Mouse (Mus musculus) midbrain, embryonic 13.5 days (tissue): ENCODE data around the gene Dbn1. TPM values are rescaled to one million over a fixed set of nuclear protein-coding genes. Genes with fewer than 3 reads are reported as not detected.

Experiments
- ATAC-seq: fragments of 200-750 bp; cut with Nextera tagmentation; 2 replicates; pipeline ENCODE4 v1.8.0; 2017; ENCODE audit warnings: mild to moderate bottlenecking, moderate TSS enrichment, moderate library complexity
- H3K27ac ChIP-seq: fragments of 300-500 bp; sonication (generic); 2 replicates; pipeline ENCODE4 v1.5.1; 2015; ENCODE audit warnings: inconsistent platforms, mild to moderate bottlenecking, moderate library complexity
- H3K27me3 ChIP-seq: fragments of 300-500 bp; sonication (generic); 2 replicates; pipeline ENCODE4 v1.6.1; 2015; ENCODE audit warnings: mild to moderate bottlenecking, inconsistent platforms
- H3K36me3 ChIP-seq: fragments of 300-500 bp; sonication (generic); 2 replicates; pipeline ENCODE4 v1.6.1; 2015; ENCODE audit warnings: mild to moderate bottlenecking, inconsistent platforms
- H3K4me1 ChIP-seq: fragments of 300-500 bp; sonication (generic); replicated peaks from 2 replicates; pipeline ENCODE4 v1.6.1; 2015; ENCODE audit warnings: inconsistent platforms
- H3K4me2 ChIP-seq: fragments of 300-500 bp; sonication (generic); replicated peaks from 2 replicates; pipeline ENCODE4 v1.6.1; 2015; ENCODE audit warnings: moderate library complexity, mild to moderate bottlenecking, inconsistent platforms
- H3K4me3 ChIP-seq: fragments of 300-500 bp; sonication (generic); replicated peaks from 2 replicates; pipeline ENCODE4 v1.5.1; 2015; ENCODE audit warnings: mild to moderate bottlenecking, inconsistent platforms
- H3K9ac ChIP-seq: fragments of 300-500 bp; sonication (generic); replicated peaks from 2 replicates; pipeline ENCODE4 v1.6.1; 2015; ENCODE audit warnings: mild to moderate bottlenecking, inconsistent platforms
- H3K9me3 ChIP-seq: fragments of 300-500 bp; sonication (generic); 2 replicates; pipeline ENCODE4 v1.6.1; 2016; ENCODE audit warnings: mild to moderate bottlenecking, inconsistent platforms
- WGBS: fragments of 180-500 bp; shearing (Covaris S2); methylation state at CpG from one replicate; pipeline ENCODE4 v1.1.7; 2015; 5-methylcytosine and 5-hydroxymethylcytosine counted together
- polyA plus RNA-seq: library from polyadenylated mRNA; unstranded; fragments of >200 nt; fragmentation: Nextera tagmentation; extraction: Ambion mirVana; gene quantifications from 2 replicates; pipeline ENCODE4 v1.2.1, GENCODE M21; 2015

Dbn1 gene
- polyA plus RNA-seq, 1 experiment from 2014 or later, result 674 TPM

GRCm38 (mm10) chr13:55507877-55508276 lies 20.0 kb upstream of the Dbn1 start:
- no peak for ATAC-seq
- Histone ChIP-seq H3K4me3 (no peak overlapping the region), H3K4me1 (peaks cover 29% of the 10 kb centered on the region), H3K36me3 (peaks cover 74% of the 10 kb centered on the region), H3K27ac (no peak overlapping the region), H3K27me3 (no peaks in the 10 kb centered on the region), H3K4me2 (no peak overlapping the region), H3K9me3 (no peaks in the 10 kb centered on the region), H3K9ac (no peak overlapping the region)
- 56% methylated on average over 11 of the region's 11 CpGs for WGBS

- peaks cover 84% of the 10 kb centered on the region for H3K36me3 ChIP-seq
- H3K9ac ChIP-seq, result no peak overlapping the region
- peaks cover 19% of the 10 kb centered on the region for H3K4me1 ChIP-seq
- 97% methylated on average over 10 of the region's 10 CpGs for WGBS
- no peak overlapping the region for H3K4me2 ChIP-seq
- no peaks in the 10 kb centered on the region for H3K9me3 ChIP-seq
- ATAC-seq, result no peak
- no peak overlapping the region for H3K4me3 ChIP-seq
- no peak overlapping the region for H3K27ac ChIP-seq
- H3K27me3 ChIP-seq, result no peaks in the 10 kb centered on the region
These were observed 18.8 kb upstream of the Dbn1 start for GRCm38 (mm10) chr13:55506697-55507096.

- peaks cover 10% of the 10 kb centered on the region for H3K4me1 ChIP-seq
- no peaks in the 10 kb centered on the region for H3K9me3 ChIP-seq
- 98% methylated on average over 9 of the region's 9 CpGs for WGBS
- H3K4me3 ChIP-seq, result no peak overlapping the region
- peaks cover 91% of the 10 kb centered on the region for H3K36me3 ChIP-seq
- no peak overlapping the region for H3K27ac ChIP-seq
- no peak for ATAC-seq
- no peak overlapping the region for H3K9ac ChIP-seq
- no peak overlapping the region for H3K4me2 ChIP-seq
- no peaks in the 10 kb centered on the region for H3K27me3 ChIP-seq
These were observed 17.9 kb upstream of the Dbn1 start for GRCm38 (mm10) chr13:55505810-55506209.

GRCm38 (mm10) chr13:55504390-55504789 lies 16.5 kb upstream of the Dbn1 start:
- Histone ChIP-seq H3K4me2 (no peak overlapping the region), H3K27me3 (no peaks in the 10 kb centered on the region), H3K9me3 (no peaks in the 10 kb centered on the region), H3K9ac (no peak overlapping the region), H3K4me1 (no peaks in the 10 kb centered on the region), H3K4me3 (no peak overlapping the region), H3K36me3 (peaks cover 89% of the 10 kb centered on the region), H3K27ac (no peak overlapping the region)
- ATAC-seq, result no peak
- WGBS, result 90% methylated on average over 5 of the region's 5 CpGs

GRCm38 (mm10) chr13:55502405-55502804 lies 14.5 kb upstream of the Dbn1 start:
- H3K36me3 ChIP-seq, result peaks cover 85% of the 10 kb centered on the region

GRCm38 (mm10) chr13:55500575-55500974 lies 12.7 kb upstream of the Dbn1 start:
- H3K36me3 ChIP-seq, result peaks cover 66% of the 10 kb centered on the region
- H3K9ac ChIP-seq, result no peak overlapping the region
- H3K27me3 ChIP-seq, result no peaks in the 10 kb centered on the region
- no peaks in the 10 kb centered on the region for H3K9me3 ChIP-seq
- 83% methylated on average over 10 of the region's 10 CpGs for WGBS
- no peak overlapping the region for H3K27ac ChIP-seq
- no peak overlapping the region for H3K4me3 ChIP-seq
- H3K4me2 ChIP-seq, result no peak overlapping the region
- ATAC-seq, result no peak
- H3K4me1 ChIP-seq, result peaks cover 15% of the 10 kb centered on the region

More at GRCm38 (mm10) chr13:55502405-55502804, 14.5 kb upstream of the Dbn1 start:
- H3K4me3 ChIP-seq, result no peak overlapping the region
- H3K4me1 ChIP-seq, result peaks cover 3% of the 10 kb centered on the region; the same call in 1 of the 2 replicates
- WGBS, result 92% methylated on average over 8 of the region's 8 CpGs
- no peak for ATAC-seq
- no peaks in the 10 kb centered on the region for H3K9me3 ChIP-seq
- no peak overlapping the region for H3K9ac ChIP-seq
- no peak overlapping the region for H3K4me2 ChIP-seq
- no peaks in the 10 kb centered on the region for H3K27me3 ChIP-seq
- no peak overlapping the region for H3K27ac ChIP-seq

- no peak overlapping the region for H3K4me3 ChIP-seq
- H3K27ac ChIP-seq, result no peak overlapping the region
- WGBS, result 49% methylated on average over 11 of the region's 11 CpGs
- H3K4me1 ChIP-seq, result peaks cover 31% of the 10 kb centered on the region
- H3K9ac ChIP-seq, result no peak overlapping the region
- no peak for ATAC-seq
- 0 out of 2 replicates have a peak, but pooled peaks cover 2% of the 10 kb centered on the region for H3K27me3 ChIP-seq
- no peaks in the 10 kb centered on the region for H3K9me3 ChIP-seq
- peaks cover 50% of the 10 kb centered on the region for H3K36me3 ChIP-seq
- no peak overlapping the region for H3K4me2 ChIP-seq
These were observed 11.0 kb upstream of the Dbn1 start for GRCm38 (mm10) chr13:55498906-55499305.

GRCm38 (mm10) chr13:55496661-55497060 lies 8.8 kb upstream of the Dbn1 start:
- Histone ChIP-seq H3K4me2 (no peak overlapping the region), H3K4me1 (peaks cover 31% of the 10 kb centered on the region), H3K36me3 (peaks cover 30% of the 10 kb centered on the region), H3K4me3 (no peak overlapping the region), H3K9me3 (no peaks in the 10 kb centered on the region), H3K27me3 (0 out of 2 replicates have a peak, but pooled peaks cover 2% of the 10 kb centered on the region), H3K9ac (no peak overlapping the region), H3K27ac (no peak overlapping the region)
- ATAC-seq, result no peak
- WGBS, result 90% methylated on average over 6 of the region's 6 CpGs

- H3K27me3 ChIP-seq, result 0 out of 2 replicates have a peak, but pooled peaks cover 2% of the 10 kb centered on the region
- H3K4me3 ChIP-seq, result no peak overlapping the region
- ATAC-seq, result peak; percentile 55; the same call in 1 of the 2 replicates
- H3K36me3 ChIP-seq, result peaks cover 22% of the 10 kb centered on the region
- WGBS, result 13% methylated on average over 4 of the region's 4 CpGs
- H3K4me2 ChIP-seq, result peak overlapping the region; percentile 5; the same call in 1 of the 2 replicates
- peak overlapping the region; percentile 51 for H3K27ac ChIP-seq
- peak overlapping the region; percentile 24; the same call in 1 of the 2 replicates for H3K9ac ChIP-seq
- H3K9me3 ChIP-seq, result no peaks in the 10 kb centered on the region
- H3K4me1 ChIP-seq, result peaks cover 31% of the 10 kb centered on the region
These were observed 7.8 kb upstream of the Dbn1 start for GRCm38 (mm10) chr13:55495702-55496101.

GRCm38 (mm10) chr13:55494883-55495621 lies 7.1 kb upstream of the Dbn1 start:
- Histone ChIP-seq H3K27ac (peak overlapping the region; percentile 48), H3K9ac (0 out of 2 replicates have a peak overlapping the region, but pooled peaks have one; percentile 37), H3K4me2 (peak overlapping the region; percentile 25)

GRCm38 (mm10) chr13:55494257-55494656 lies 6.3 kb upstream of the Dbn1 start:
- H3K4me2 ChIP-seq, result no peak overlapping the region
- H3K4me1 ChIP-seq, result peaks cover 31% of the 10 kb centered on the region
- WGBS, result 22% methylated on average over 2 of the region's 2 CpGs
- no peak overlapping the region for H3K4me3 ChIP-seq
- H3K27me3 ChIP-seq, result 0 out of 2 replicates have a peak, but pooled peaks cover 2% of the 10 kb centered on the region
- H3K9ac ChIP-seq, result 0 out of 2 replicates have a peak overlapping the region, but pooled peaks have one; percentile 37
- 0 out of 2 replicates have a peak, but pooled peaks have one; percentile 6 for ATAC-seq
- peaks cover 13% of the 10 kb centered on the region for H3K36me3 ChIP-seq
- H3K27ac ChIP-seq, result no peak overlapping the region
- no peaks in the 10 kb centered on the region for H3K9me3 ChIP-seq

More at GRCm38 (mm10) chr13:55494883-55495621, 7.1 kb upstream of the Dbn1 start:
- WGBS, result 15% methylated on average over 18 of the region's 18 CpGs
- ATAC-seq, result peak; percentile 55
- Histone ChIP-seq H3K9me3 (no peaks in the 10 kb centered on the region), H3K36me3 (peaks cover 15% of the 10 kb centered on the region), H3K4me3 (no peak overlapping the region), H3K27me3 (0 out of 2 replicates have a peak, but pooled peaks cover 2% of the 10 kb centered on the region), H3K4me1 (peaks cover 31% of the 10 kb centered on the region)

- WGBS, result under 1% methylated on average over 29 of the region's 29 CpGs
These were observed 864 bp downstream of the Dbn1 start for GRCm38 (mm10) chr13:55486916-55487577.

More at GRCm38 (mm10) chr13:55486916-55487577, 864 bp downstream of the Dbn1 start:
- ATAC-seq, result peak; percentile 46
- H3K4me2 ChIP-seq, result peak overlapping the region; percentile 100
- peak overlapping the region; percentile 97 for H3K4me3 ChIP-seq
- peaks cover 56% of the 10 kb centered on the region for H3K4me1 ChIP-seq
- H3K9ac ChIP-seq, result peak overlapping the region; percentile 100
- peak overlapping the region; percentile 100 for H3K27ac ChIP-seq
- H3K27me3 ChIP-seq, result no peaks in the 10 kb centered on the region
- no peaks in the 10 kb centered on the region for H3K9me3 ChIP-seq
- H3K36me3 ChIP-seq, result peaks cover 12% of the 10 kb centered on the region
